Mouse (Mus musculus): Measurements from ENCODE around the gene Htr1f. TPM values are rescaled to one million over a fixed set of nuclear protein-coding genes. Genes with fewer than 3 reads are reported as not detected.
"Not testable (repeated sequence)": the region's sequence is repeated elsewhere in the genome, so short reads cannot be mapped to it uniquely, and the experiment has no call there.

Gene Htr1f
- total RNA-seq (2021), result 1 to 10 TPM; 2.9 to 3.0 TPM
- long read RNA-seq, result 0 reads

- DNase-seq (ENCODE audit: low spot score in 2 of 2), result peak in 1 of 2 experiments; percentile 27
Measured at GRCm38 (mm10) chr16:65105184-65105931, at the start of gene Htr1f. Gene Htr1f, minus strand, starts transcription at chr16:65105854.

GRCm38 (mm10) chr16:65139771-65140170 is 34.1 kb upstream of the Htr1f start:
- no peak for DNase-seq (ENCODE audit: low spot score in 2 of 2)

- DNase-seq (ENCODE audit: low spot score in 2 of 2), result no peak
Measured at GRCm38 (mm10) chr16:65129391-65129790, 23.7 kb upstream of the Htr1f start.

- DNase-seq (ENCODE audit: low spot score in 2 of 2), result no peak
Measured at GRCm38 (mm10) chr16:65127846-65128245, 22.2 kb upstream of the Htr1f start.

- no peak for DNase-seq (ENCODE audit: low spot score in 2 of 2)
Measured at GRCm38 (mm10) chr16:65112221-65112620, 6.6 kb upstream of the Htr1f start.

GRCm38 (mm10) chr16:65093552-65093951 is 12.1 kb downstream of the Htr1f start:
- no peak for DNase-seq (ENCODE audit: low spot score in 2 of 2)

GRCm38 (mm10) chr16:65083475-65083874 is 22.2 kb downstream of the Htr1f start:
- DNase-seq (ENCODE audit: low spot score in 2 of 2), result no peak

GRCm38 (mm10) chr16:65069867-65070266 is 35.8 kb downstream of the Htr1f start:
- DNase-seq (ENCODE audit: low spot score in 2 of 2), result no peak

- no peak for DNase-seq (ENCODE audit: low spot score in 2 of 2)
Measured at GRCm38 (mm10) chr16:65066264-65066663, 39.4 kb downstream of the Htr1f start.

GRCm38 (mm10) chr16:65037660-65038425 is 67.8 kb downstream of the Htr1f start:
- DNase-seq (ENCODE audit: low spot score in 2 of 2), result not testable (repeated sequence)

- DNase-seq (ENCODE audit: low spot score in 2 of 2), result peak; percentile 59 to 68
Measured at GRCm38 (mm10) chr16:65029675-65030074, 76.0 kb downstream of the Htr1f start.

- no peak for DNase-seq (ENCODE audit: low spot score in 2 of 2)
Measured at GRCm38 (mm10) chr16:65022364-65022763, 83.3 kb downstream of the Htr1f start.

GRCm38 (mm10) chr16:65018710-65019109 is 86.9 kb downstream of the Htr1f start:
- no peak for DNase-seq (ENCODE audit: low spot score in 2 of 2)

- DNase-seq (ENCODE audit: low spot score in 2 of 2), result no peak
Measured at GRCm38 (mm10) chr16:65018134-65018533, 87.5 kb downstream of the Htr1f start.

GRCm38 (mm10) chr16:65017566-65017965 is 88.1 kb downstream of the Htr1f start:
- no peak for DNase-seq (ENCODE audit: low spot score in 2 of 2)

- no peak for DNase-seq (ENCODE audit: low spot score in 2 of 2)
Measured at GRCm38 (mm10) chr16:65015241-65015640, 90.4 kb downstream of the Htr1f start.

GRCm38 (mm10) chr16:65001993-65002821 is 103.4 kb downstream of the Htr1f start:
- DNase-seq (ENCODE audit: low spot score in 2 of 2), result peak; percentile 3 to 10

- DNase-seq (ENCODE audit: low spot score in 2 of 2), result no peak
Measured at GRCm38 (mm10) chr16:64989279-64989800, 116.3 kb downstream of the Htr1f start.

GRCm38 (mm10) chr16:64987564-64987963 is 118.1 kb downstream of the Htr1f start:
- DNase-seq (ENCODE audit: low spot score in 2 of 2), result no peak

- no peak for DNase-seq (ENCODE audit: low spot score in 2 of 2)
Measured at GRCm38 (mm10) chr16:64987049-64987448, 118.6 kb downstream of the Htr1f start.

- DNase-seq (ENCODE audit: low spot score in 2 of 2), result no peak
Measured at GRCm38 (mm10) chr16:64974636-64975035, 131.0 kb downstream of the Htr1f start.

Data from layer of hippocampus, postnatal 10 days (tissue).